Mouse (Mus musculus): Measurements from ENCODE around the gene Gfm1. TPM values are rescaled to one million over a fixed set of nuclear protein-coding genes. Genes with fewer than 3 reads are reported as not detected.

The Gfm1 gene
- polyA plus RNA-seq, 1 experiment = 41.4 TPM

DNA sequence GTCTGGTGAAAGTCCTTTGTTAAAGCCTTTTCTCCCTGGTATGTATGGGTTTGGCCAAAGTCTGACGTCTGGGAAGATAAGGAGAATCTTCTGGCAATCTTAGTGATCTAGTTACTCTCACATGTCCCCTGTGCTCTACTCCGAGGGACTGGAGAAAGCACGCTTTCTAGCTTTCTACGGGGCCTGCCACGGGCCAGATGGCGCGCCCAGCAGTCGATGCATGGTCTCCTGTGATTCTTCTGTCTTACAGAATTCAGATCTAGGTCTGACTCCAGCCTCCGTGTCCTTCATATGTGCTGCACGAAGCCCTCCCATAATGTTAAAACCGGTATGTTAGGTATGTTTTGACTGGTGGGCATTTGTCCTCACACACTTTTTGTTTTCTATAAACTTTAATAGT, 49.9 kb downstream of the Gfm1 start:
- Histone ChIP-seq H3K36me3 (ENCODE audit: control insufficient read depth, insufficient read depth) (peaks cover 39% of the 10 kb centered on the region), H3ac (ENCODE audit: control insufficient read depth, insufficient read length, low read depth) (no peak overlapping the region), H3K4me3 (ENCODE audit: insufficient read depth, poor library complexity, severe bottlenecking) (no peak overlapping the region), H3K79me3 (ENCODE audit: low read depth) (no peaks in the 10 kb centered on the region), H3K27me3 (ENCODE audit: control insufficient read depth, insufficient read depth, insufficient read length) (no peaks in the 10 kb centered on the region), H3K79me2 (ENCODE audit: control insufficient read depth, insufficient read depth) (no peaks in the 10 kb centered on the region)
- TF ChIP-seq MYOD1 (IDR thresholded peaks at IDR 0.05; ENCODE audit: control insufficient read depth, insufficient read length, low read depth) = no peak
- TF ChIP-seq MYOG (IDR thresholded peaks at IDR 0.05; ENCODE audit: control insufficient read depth, extremely low read depth, insufficient read length) = no peak
- no peak for TF ChIP-seq FOSL1 (IDR thresholded peaks at IDR 0.05; ENCODE audit: insufficient read depth, low read length, poor library complexity, severe bottlenecking)

DNA sequence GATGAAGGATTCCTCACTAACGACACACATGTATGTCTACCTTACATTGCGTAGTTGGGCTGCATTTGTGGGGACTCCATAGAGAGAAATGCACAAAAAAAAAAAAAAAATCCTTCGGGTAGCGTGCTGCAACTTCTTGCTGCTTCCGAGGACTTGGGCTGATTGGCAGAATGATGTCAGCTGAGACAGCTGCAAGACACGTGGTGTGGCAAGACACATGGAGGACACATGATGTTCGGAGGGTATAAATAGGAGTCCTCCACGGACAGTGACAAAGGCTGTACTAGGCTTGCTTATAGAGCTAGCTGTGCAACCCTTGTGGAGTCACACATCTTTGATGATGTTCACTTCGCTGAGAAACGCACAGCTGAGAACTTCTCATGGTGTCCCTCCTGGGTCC, 52.5 kb downstream of the Gfm1 start:
- TF ChIP-seq FOSL1 (IDR thresholded peaks at IDR 0.05; ENCODE audit: insufficient read depth, low read length, poor library complexity, severe bottlenecking) (no peak), MYOD1 (IDR thresholded peaks at IDR 0.05; ENCODE audit: control insufficient read depth, insufficient read length, low read depth) (no peak), CTCF (IDR thresholded peaks at IDR 0.05; ENCODE audit: control insufficient read depth, insufficient read depth, insufficient read length) (no peak), MYOG (IDR thresholded peaks at IDR 0.05; ENCODE audit: control insufficient read depth, extremely low read depth, insufficient read length) (no peak), MAX (IDR thresholded peaks at IDR 0.05) (no peak), CEBPB (IDR thresholded peaks at IDR 0.05; ENCODE audit: low read depth) (no peak), USF1 (IDR thresholded peaks at IDR 0.05; ENCODE audit: low read depth) (no peak)
- no peak overlapping the region for H3ac ChIP-seq (ENCODE audit: control insufficient read depth, insufficient read length, low read depth)
- no peak overlapping the region for H3K4me3 ChIP-seq (ENCODE audit: insufficient read depth, poor library complexity, severe bottlenecking)
- H3K79me2 ChIP-seq (ENCODE audit: control insufficient read depth, insufficient read depth) = no peaks in the 10 kb centered on the region
- no peaks in the 10 kb centered on the region for H3K79me3 ChIP-seq (ENCODE audit: low read depth)
- peaks cover 15% of the 10 kb centered on the region for H3K36me3 ChIP-seq (ENCODE audit: control insufficient read depth, insufficient read depth)
- no peaks in the 10 kb centered on the region for H3K27me3 ChIP-seq (ENCODE audit: control insufficient read depth, insufficient read depth, insufficient read length)

DNA sequence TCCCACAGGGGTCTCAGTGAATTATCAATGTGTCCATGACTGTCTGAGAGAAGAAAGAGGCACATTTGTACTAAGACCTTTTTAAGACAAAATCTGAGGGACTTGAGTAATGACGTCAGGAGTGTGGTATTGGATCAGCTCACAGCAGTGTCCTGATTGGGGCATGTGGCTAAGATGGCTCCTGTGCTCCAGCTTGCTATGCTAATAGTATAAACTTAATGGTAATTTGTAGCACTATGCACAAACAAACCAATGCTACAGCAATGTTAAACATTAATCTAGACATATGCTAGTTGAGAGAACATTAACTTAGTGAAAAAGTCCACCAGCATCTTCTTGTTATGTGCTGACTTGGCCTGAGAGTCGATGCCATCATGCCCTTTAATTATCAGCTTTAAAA, 55.3 kb downstream of the Gfm1 start:
- H3K79me3 ChIP-seq (ENCODE audit: low read depth) = no peaks in the 10 kb centered on the region
- H3K27me3 ChIP-seq (ENCODE audit: control insufficient read depth, insufficient read depth, insufficient read length) = no peaks in the 10 kb centered on the region
- H3K4me3 ChIP-seq (ENCODE audit: insufficient read depth, poor library complexity, severe bottlenecking) = no peak overlapping the region
- TF ChIP-seq USF1 (IDR thresholded peaks at IDR 0.05; ENCODE audit: low read depth) (no peak), MYOD1 (IDR thresholded peaks at IDR 0.05; ENCODE audit: control insufficient read depth, insufficient read length, low read depth) (no peak), MAX (IDR thresholded peaks at IDR 0.05) (no peak), CEBPB (IDR thresholded peaks at IDR 0.05; ENCODE audit: low read depth) (no peak), FOSL1 (IDR thresholded peaks at IDR 0.05; ENCODE audit: insufficient read depth, low read length, poor library complexity, severe bottlenecking) (no peak), CTCF (IDR thresholded peaks at IDR 0.05; ENCODE audit: control insufficient read depth, insufficient read depth, insufficient read length) (no peak), MYOG (IDR thresholded peaks at IDR 0.05; ENCODE audit: control insufficient read depth, extremely low read depth, insufficient read length) (no peak)
- no peak overlapping the region for H3ac ChIP-seq (ENCODE audit: control insufficient read depth, insufficient read length, low read depth)
- H3K79me2 ChIP-seq (ENCODE audit: control insufficient read depth, insufficient read depth) = no peaks in the 10 kb centered on the region
- H3K36me3 ChIP-seq (ENCODE audit: control insufficient read depth, insufficient read depth) = no peaks in the 10 kb centered on the region

GRCm38 (mm10) chr3:67490156-67490555, 60.3 kb downstream of the Gfm1 start:
- Histone ChIP-seq H3K27me3 (ENCODE audit: control insufficient read depth, insufficient read depth, insufficient read length) (no peaks in the 10 kb centered on the region), H3K79me3 (ENCODE audit: low read depth) (no peaks in the 10 kb centered on the region), H3K79me2 (ENCODE audit: control insufficient read depth, insufficient read depth) (no peaks in the 10 kb centered on the region), H3K4me3 (ENCODE audit: insufficient read depth, poor library complexity, severe bottlenecking) (no peak overlapping the region), H3K36me3 (ENCODE audit: control insufficient read depth, insufficient read depth) (no peaks in the 10 kb centered on the region), H3ac (ENCODE audit: control insufficient read depth, insufficient read length, low read depth) (no peak overlapping the region)
- TF ChIP-seq MAX (IDR thresholded peaks at IDR 0.05) (no peak), MYOD1 (IDR thresholded peaks at IDR 0.05; ENCODE audit: control insufficient read depth, insufficient read length, low read depth) (peak; percentile 44), CEBPB (IDR thresholded peaks at IDR 0.05; ENCODE audit: low read depth) (no peak), USF1 (IDR thresholded peaks at IDR 0.05; ENCODE audit: low read depth) (no peak), MYOG (IDR thresholded peaks at IDR 0.05; ENCODE audit: control insufficient read depth, extremely low read depth, insufficient read length) (no peak), CTCF (IDR thresholded peaks at IDR 0.05; ENCODE audit: control insufficient read depth, insufficient read depth, insufficient read length) (no peak), FOSL1 (IDR thresholded peaks at IDR 0.05; ENCODE audit: insufficient read depth, low read length, poor library complexity, severe bottlenecking) (peak; percentile 10)

DNA sequence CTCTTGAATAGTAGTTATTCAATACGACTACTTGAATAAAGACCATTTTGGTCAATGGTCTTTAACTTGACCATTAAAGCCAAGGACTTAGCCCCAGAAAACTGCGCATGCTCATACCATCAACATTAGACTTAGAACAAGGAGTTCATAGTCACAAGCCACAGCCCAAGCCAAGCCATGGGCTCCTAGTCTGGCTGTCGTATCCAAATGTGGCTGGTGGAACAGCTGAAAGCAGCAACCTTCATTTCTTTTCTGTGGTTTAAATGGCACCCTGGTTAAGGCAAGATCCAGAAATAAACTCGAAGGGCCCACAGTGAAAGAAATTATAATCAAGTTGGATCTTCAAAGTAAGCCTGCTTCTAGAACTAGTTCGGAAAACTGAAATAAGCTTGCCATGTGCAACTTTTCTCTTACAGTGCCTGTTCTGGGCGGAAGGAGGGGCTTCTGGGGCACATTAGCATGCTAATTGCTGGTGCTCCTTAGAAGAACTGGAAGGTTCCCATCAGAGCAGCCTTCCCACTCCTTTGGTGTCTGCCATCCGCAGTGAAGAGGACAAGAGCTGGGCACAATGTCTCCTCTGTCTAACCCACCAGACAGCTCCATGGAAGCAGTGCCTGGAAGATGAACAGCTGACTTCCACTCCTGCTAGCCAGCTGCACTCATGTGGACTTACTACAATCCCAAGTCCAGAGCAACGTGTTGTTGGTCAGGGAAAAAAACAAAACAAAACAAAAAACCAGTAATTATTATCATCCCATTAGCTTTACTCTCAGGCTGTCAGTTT, 62.4 kb downstream of the Gfm1 start:
- TF ChIP-seq FOSL1 (IDR thresholded peaks at IDR 0.05; ENCODE audit: insufficient read depth, low read length, poor library complexity, severe bottlenecking) (no peak), MYOD1 (IDR thresholded peaks at IDR 0.05; ENCODE audit: control insufficient read depth, insufficient read length, low read depth) (no peak), USF1 (IDR thresholded peaks at IDR 0.05; ENCODE audit: low read depth) (no peak), CEBPB (IDR thresholded peaks at IDR 0.05; ENCODE audit: low read depth) (no peak), MYOG (IDR thresholded peaks at IDR 0.05; ENCODE audit: control insufficient read depth, extremely low read depth, insufficient read length) (no peak), MAX (IDR thresholded peaks at IDR 0.05) (no peak), CTCF (IDR thresholded peaks at IDR 0.05; ENCODE audit: control insufficient read depth, insufficient read depth, insufficient read length) (no peak)
- no peaks in the 10 kb centered on the region for H3K27me3 ChIP-seq (ENCODE audit: control insufficient read depth, insufficient read depth, insufficient read length)
- no peaks in the 10 kb centered on the region for H3K79me3 ChIP-seq (ENCODE audit: low read depth)
- H3ac ChIP-seq (ENCODE audit: control insufficient read depth, insufficient read length, low read depth) = no peak overlapping the region
- no peak overlapping the region for H3K4me3 ChIP-seq (ENCODE audit: insufficient read depth, poor library complexity, severe bottlenecking)
- H3K36me3 ChIP-seq (ENCODE audit: control insufficient read depth, insufficient read depth) = no peaks in the 10 kb centered on the region
- H3K79me2 ChIP-seq (ENCODE audit: control insufficient read depth, insufficient read depth) = no peaks in the 10 kb centered on the region

All from C2C12 (cell line).